Mouse (Mus musculus): ENCODE results near the gene Snap25.

Snap25 gene

DNA sequence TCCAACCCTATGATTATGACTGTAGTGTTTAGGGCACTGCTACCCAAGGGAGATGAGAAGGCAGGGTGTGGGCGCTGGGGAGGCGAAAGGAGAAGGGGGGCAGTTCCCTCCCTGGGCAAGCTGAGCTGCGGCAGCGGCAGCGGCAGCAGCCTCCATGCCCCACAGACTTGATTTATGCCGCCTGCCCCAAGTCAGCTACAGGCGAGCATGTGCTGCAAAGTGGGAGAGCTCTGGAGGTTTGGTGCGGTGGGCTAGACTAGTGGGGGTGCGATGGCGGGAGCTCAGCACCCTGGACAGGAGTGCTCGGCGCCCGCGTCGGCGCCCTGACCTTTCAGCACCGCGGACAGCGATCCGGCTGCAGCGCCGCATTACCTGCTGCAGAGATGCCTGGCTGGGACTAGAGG lies 757 bp downstream of the Snap25 start:
- peak; percentile 67 for DNase-seq

DNA sequence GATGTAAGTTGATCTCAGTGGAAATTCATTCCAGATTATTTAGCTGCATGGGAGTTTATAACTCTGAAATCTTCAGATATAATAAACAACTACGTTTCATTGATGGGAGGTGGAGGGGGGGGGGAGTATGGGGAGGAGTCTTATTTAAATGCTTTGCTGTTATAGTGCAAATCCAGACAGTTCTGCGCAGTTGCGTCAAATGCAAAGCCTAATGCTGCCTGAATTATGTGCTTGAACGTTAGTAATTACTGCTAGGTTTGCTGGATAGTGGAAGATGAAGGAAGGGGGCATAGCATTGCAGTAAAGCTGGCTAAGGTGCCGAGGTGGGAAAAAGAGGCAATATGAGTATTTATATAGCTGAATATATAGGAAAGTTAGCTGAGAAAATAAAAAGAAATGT lies 2.3 kb downstream of the Snap25 start:
- no peak for DNase-seq

DNA sequence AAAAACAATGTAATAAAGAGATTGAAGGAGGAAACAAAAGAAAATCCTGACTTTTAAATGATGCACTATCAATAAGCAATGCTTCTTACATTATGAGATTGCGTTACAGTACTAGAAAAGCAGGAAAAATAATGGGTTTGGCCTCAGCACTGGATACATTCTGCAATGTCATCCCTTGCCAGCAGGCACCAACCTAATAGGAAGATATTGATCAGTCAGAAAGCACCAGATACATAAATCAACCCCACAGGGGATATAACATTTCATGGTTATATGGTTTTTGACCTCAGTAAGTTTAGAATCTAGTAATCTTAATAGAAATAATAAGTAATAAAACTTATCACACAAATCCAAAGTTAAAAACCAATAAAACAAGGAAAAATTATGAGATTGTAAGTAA lies 3.1 kb downstream of the Snap25 start:
- no peak for DNase-seq

DNA sequence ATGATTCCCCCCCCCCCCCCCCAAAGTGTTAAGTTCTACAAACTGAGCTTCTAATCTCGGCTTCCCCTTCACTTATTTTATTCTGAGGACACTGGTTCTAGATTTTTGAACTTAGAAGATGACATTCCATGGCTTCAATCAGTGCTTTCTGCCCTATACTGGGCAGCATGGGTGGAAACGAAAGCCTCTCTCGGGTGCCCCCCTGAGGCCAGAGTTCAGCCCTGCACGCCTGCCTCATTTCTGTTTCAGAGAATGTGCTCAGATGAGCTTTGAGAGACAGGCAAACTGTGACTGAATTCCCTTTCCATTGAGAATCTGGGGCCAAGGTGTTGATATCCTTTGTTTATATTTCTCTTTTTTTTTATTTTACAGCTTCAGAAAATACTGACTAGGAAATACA lies 7.0 kb downstream of the Snap25 start:
- peak; percentile 59 for DNase-seq

DNA sequence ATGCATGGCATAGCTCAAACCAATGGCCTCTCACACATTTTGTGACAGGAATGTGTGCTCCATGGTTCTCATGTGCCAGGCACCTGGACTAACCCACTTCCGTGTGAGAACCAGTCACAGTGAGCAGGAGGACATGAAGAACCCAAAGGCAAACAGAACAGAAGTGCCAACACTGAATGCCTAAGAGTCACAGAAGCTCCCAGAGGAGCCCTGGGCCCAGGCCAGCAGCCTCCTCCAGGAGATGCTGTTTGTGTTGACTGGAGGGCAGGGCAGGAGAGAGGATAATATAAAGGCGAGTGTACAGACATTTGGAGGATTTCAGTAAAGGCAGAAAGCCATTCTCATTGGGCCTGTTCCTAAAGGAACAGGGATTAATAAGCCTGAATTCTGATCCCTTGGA lies 25.0 kb downstream of the Snap25 start:
- no peak for DNase-seq

DNA sequence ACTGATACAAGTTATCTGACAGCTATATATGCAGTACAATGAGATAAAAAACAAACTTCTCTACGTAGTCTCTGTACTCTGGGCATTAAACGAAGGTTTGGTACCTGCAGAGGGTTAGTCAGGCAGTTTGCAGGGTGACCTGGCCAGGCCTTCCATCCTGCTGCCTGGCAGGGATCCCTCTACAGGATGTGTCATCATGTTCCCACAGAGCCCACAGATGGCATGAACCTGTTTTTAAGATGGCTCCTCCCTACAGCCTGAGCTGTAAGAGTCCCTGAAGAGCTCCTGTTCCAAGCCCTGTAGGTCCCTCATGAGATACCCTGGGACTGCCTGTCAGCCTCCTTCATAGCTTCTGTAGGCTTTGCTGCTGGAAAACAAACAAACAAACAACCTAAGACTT lies 29.0 kb downstream of the Snap25 start:
- no peak for DNase-seq

DNA sequence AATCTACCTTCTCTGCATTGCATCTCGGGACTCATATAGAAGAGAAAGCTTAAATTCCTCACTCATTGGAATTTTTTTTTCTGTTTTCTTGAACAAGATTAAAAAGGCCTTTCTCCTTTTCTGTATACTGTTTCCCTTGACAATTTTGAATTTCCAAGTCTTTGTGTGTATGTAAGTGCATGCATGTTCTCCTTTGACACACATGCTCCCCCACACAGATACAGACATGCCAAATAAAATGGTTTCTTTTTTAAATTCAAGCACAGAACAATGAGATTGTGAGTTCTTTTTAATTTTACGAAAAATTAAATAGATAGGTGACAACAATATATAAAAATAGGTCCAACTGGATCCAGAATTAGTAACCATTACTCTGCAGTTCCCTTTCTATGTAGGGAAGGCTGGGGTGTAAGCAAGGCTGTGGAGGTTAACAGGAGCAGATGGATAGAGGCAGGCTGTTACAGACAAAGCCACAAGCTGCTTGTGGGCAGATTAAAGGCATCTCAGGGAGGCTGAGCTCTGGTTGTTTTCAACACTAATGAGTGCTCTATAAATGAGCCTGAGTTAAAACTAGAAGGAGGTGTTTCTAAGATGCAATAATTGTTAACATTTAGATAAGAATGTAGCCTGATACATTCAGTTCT lies 31.6 kb downstream of the Snap25 start:
- no peak for DNase-seq

DNA sequence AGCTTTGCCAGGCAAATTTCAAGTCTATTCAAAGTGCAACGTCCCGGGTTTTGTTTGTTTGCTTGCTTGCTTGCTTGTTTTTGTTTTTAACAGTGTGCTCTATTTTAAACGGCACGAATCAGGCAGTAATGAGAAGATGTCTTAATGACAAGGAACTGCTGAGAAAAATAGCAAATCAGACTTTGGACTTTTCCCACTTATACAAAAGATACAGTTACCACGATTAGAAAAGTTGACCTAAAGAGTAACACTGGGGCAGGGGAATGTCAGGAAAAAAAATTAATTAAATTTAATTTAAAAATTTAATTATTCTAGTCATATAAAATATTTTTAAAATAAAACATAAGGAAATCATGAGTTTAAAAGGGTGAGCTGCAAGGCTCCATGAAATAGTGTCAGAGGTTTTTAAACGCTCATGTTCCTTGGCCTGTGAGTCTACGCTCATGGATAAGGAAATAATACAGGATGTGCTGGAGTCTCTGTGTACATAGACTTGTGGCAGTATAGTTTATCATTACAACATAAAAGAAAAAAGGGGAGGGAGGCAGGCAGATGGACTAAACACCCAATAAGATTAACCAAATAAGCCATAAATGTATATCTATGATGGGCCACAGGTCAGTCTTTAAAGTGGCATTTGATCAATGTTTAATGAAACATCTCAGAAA lies 32.2 kb downstream of the Snap25 start:
- no peak for DNase-seq

DNA sequence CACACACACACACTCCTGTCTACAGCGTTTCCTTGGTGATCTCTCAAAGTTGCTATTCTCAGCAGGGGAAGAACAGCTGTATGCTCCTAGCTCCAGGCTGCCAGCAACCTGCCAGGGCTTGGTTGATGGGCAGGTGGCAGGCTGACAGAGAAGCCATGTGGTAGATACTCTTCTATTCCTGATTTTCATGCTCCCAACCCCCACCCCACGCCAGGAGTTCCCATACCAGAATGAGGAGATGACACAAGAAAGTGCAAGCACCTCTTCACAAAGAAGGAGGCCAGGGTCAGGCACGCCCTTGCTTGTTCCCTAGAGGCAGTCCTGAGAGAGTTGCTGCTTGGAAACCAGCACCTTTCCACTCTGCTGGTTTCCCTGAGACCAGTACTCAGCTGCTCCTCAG lies 40.4 kb downstream of the Snap25 start:
- peak; percentile 32 for DNase-seq

DNA sequence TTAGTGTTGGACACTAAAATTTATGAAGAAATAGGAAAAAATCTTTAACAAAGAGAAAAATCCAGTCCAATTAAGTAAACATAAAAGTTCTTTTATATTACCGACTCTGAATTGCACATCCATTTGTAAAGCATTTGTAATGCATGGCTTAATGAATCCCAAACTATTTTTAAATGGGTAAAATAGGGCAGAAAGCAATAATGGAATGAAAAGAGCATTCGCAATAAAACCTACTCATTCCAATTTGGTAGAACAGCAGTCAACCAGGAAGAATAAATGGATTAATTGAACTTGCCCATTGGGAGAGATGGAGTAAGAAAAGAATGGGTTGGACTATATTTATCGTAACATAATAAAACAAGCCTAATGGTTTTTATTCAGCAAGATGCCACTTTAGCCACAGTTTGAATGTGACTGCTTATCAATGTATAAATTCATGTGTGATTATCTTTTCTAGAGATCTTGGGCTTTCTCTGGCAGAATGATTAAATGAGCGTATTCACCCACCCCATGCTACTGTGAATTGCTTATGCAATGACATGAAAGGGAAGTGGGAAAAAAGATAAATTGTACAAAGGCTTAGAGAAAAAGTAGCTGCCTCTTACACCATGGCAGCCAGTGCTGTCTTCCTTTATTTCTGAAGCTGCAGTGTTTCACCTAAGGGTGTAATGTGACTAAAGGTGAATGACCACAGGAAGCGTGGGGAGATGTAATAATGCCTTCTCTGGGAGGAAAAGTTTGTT lies 45.7 kb downstream of the Snap25 start:
- no peak for DNase-seq

DNA sequence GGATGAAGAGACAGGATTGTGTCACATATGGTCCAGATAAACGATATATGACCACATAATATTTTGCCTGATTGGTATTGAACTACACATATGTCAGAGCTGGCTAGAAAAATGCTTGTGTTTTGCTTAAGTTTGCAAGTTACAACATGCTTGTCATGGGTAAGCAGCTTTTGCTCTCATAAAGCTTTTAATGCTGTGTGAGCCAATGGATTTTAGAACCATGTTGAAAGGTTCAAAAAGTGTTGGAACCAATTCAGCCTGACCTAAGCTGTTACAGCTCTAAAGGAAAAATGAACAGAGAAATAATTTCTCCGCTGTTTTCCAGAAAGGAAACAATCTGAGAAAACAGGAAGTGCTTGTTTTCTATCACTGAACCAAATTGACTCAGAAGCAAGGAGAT lies 64.9 kb downstream of the Snap25 start:
- DNase-seq, result no peak

DNA sequence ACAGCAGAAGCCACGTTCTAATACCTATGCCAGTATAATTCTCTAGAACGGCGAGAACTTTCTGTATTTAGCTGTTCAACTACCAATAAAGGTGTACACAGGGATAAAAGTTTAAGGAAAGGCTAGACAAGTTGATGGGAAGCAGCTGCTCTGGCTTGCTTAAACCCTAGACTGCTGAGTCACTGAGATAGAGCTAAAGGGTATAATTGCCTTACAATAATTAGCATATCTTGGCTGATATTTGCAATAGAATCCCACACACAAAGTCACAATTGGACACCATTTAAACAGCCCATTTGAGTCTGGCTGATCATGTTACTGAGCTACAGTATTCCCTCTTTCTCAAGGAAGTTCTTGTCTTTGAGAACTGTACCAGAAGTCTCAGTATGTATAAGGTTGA lies 65.4 kb downstream of the Snap25 start:
- no peak for DNase-seq

DNA sequence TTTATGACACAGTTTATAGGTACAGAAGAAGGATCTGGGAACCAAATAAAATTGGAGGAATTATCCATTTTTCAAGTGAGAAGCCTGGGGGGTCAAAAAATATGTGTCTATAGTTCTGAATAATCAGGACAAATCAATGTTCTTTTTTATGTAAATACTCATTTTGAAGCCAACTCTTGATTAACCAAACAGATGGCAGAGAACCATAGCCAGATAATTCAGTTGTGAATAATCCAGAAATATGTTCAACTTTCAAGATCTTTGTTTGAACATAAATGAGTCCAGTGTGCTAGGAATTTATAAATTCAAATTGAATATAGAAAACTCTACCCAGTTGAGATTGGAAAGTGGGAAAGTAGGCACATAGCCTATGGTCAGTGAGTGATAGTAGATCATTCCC lies 67.0 kb downstream of the Snap25 start:
- DNase-seq, result no peak

DNA sequence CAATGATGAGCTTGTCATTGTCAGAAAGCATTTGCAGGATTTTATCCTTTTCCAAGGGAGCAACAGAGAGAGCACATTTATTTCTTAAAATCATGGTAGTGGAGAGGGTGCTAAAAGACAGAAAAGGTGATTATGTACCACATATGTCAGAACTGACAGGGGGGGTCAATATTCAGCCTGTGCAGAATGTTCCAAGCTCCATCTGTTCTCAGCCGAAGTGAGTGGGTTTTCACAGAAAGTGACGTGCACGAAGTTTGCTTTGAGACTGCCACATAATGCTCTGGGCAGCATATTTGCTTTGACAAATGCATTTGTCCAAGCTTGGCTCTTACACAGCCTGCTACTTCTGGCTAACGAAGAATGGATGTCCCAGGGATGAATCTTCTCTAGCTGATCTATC lies 71.1 kb downstream of the Snap25 start:
- no peak for DNase-seq

DNA sequence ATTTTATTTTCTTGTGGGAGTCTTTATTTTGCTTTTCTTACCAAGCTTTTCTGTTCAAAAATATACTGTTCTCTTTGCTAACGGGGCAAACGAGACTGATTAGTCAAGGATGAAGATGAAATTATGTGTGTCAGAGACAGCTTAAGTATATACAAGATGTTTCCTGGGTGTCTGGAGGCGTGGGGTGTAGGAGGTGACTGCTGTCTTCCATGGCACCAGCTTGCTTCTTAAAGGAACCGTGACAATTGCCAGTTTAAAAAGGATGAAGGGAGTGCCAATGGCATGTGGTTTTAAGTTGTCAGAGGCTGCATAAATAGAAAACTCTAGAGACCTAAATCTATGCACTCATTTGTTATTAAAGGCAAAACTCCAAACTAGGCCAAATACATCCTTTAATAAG lies 75.1 kb downstream of the Snap25 start:
- peak; percentile 38 for DNase-seq

DNA sequence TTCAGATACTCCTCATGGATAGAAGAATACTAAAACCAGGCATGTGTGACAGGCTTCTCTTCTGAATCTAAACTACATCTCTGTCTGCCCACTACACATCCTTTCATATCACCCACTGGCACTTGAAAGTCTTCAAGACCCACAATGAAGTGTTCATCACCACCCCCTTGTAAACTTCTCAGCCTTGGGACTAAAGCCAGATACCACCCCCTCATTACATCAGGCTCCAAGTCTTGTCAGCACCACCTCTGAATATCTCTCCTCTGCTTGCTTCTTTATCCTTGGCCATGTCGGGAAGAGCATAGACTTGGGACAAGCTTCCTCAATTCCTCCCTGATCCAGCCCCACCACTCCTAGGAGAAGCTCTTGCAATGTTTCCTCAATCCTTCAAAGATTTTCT lies 83.3 kb downstream of the Snap25 start:
- no peak for DNase-seq

DNA sequence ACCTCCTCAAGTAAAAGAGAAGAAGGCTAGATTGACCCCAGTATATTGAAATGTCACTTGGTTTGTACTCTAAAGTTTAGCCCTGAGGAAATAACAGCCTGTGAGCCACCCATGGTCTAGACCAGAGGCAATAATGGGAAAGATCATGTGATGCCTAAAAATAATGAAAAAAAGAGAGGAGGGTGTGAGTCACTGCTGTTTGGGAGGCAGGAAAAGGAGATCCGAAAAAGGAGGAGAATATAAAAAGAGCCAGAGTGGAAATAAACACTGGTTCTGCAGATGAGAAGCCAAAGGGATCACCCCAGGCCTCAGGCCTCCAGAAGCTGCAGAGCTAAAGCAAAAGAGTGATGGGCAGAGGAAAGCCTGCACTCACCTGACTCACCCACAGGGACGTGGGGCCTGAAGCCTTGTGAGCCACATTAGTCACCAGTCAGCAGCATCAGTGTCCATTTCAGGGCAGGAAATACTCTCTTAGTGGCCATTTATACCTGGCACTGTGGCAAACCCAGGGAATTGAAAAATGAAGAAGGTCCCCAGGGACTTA lies 85.7 kb downstream of the Snap25 start:
- no peak for DNase-seq

DNA sequence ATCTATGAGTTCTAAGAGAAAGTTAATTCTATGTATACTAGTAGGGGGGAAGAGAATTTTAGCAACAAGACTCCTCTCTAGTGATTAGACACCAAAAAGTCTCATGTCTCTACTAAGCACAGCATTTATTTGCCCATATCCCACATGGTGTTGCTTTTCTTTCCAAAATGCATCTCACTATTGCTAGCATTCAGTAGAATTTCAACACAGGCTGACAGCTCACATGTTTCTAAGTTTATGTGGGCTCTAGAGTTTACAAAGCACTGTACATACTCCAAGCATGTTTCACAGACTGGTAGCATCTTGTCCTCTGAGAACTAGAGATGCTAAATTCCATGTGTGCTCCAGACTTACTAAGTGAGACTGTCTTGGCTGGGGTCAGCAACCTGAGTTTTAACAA lies 87.8 kb downstream of the Snap25 start:
- DNase-seq, result no peak

DNA sequence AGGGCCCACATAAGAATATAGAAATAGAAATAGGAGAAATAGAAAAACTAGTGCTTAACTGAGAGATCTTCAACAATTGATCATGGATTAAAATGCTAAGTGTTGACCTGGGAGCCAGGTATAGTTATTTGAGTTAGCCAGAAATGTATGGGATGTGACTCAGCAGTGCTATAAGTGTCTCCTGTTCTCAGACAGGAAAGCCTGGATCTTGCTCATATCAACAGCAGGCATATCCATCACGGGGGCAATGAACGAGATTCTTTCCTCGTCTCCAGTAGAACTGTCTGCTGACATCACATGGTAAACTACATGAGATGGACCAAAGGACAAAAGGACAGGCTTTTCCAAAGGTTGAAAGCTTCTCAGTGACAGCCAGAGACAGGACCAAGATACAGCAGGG lies 88.8 kb downstream of the Snap25 start:
- DNase-seq, result no peak

DNA sequence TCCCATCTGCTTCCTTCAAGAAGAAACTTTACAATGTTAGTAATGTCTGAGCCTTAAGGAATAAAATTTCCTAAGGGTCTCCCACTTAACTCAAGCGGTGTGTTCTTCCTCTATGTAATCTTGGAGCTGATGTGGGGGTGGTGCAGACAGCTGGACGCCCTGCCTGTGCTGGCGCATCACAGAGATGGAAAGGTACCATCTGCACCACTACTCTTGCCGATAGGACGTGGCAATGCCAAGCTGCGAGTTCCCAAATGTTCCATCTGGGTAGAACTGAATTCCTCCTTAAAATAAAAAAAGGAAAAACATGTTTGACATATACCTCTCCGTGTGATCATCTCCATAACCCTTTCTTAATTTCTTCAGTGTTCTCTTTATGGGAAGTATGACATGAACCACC lies 89.9 kb downstream of the Snap25 start:
- DNase-seq, result peak; percentile 37

DNA sequence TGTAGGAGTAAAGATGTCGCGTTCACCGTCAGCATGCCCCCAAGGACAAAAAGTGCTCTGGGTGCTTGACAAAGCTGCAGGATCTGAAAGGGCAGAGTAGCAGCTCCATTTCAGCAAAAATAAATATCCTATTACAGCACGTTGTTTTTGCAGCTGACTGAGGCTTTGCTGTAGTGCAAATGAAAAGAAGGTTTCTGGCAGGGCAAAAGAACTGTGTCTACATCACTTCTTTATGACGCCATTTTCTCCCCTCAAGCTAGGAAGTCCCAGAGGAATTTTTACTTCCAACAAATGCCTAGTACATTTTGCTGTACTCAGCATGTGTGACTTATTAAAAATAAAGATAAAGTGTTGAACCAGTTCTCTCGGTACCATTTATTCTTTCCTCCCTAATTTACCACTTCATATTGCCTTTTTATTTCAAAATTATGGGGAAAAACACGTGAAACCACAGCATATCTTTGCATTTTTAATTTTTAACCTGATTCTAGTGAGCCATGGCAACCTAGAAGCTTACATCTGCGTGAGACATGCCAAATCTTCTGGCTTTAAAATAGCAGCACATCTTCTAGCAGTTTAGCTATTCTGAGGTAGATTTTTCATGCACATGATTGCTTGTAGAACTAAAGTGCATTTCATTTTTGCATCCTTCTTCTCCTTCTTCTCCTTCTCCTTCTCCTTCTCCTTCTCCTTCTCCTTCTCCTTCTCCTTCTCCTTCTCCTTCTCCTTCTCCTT lies 94.9 kb downstream of the Snap25 start:
- DNase-seq, result no peak

DNA sequence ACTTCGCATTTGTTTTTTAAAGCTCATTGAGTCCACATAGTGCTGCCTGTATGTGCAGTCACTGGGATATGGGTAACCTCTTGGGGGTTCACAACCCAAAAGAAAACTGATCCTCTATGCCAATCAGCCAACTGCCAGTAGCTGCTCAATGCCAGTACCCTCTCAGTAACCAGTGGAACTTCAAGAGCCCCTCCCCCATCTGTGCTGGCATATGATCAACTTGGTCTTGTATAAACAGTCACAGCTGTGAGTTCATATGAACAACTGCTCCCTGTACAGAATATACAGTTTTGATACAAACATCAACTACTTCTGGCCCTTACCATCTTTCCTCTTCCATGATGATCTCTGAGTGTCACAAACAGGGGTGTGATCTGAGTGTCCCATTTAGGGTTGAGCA lies 98.1 kb downstream of the Snap25 start:
- DNase-seq, result no peak

DNA sequence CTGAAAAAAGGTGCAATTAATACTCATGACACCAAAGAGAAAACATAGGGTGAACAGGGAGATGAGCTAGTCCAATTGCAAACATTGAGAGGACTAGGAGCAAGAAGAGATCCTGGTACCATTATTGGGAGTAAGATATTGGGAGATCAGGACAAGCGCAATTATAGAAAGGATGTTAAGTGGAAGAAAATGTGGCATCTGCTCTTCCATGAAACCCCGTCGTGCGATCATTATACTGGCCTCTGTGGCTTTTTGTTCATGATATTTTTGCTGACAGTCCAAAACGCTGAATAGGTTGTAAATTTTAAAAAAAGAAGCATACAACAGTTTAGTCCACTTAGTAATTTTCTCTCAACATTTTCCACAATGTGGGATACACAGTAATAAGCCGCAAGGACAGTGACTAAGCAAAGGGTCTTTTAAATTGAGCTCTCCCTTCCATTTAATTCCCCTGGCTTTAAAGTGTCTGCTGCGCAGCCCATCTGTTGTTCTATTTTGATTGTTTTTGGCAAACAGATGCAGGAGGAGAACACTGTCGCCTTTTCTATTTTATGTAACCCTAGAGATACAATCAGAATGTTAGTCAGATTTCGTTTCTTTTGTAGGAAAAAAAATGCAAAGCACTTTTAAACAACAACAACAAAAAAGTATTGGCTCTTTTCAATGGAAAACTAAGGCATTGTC lies 103.6 kb downstream of the Snap25 start:
- no peak for DNase-seq

Data from right cerebral cortex, postnatal 14 days (tissue).